Mouse (Mus musculus) left cerebral cortex, adult 9 months (tissue): ENCODE measurements around the gene Mum1.

Source experiments
- DNase-seq, 2 experiments: peaks; one replicate each; pipeline ENCODE4 v3.0.0; 2022; ENCODE audit warnings: low spot score in 2 of 2

Gene Mum1

GRCm38 (mm10) chr10:80226416-80227165 is at the start of gene Mum1:
TSS of gene Mum1 (plus strand) at chr10:80226434.
- peak; percentile 98 to 99 for DNase-seq

GRCm38 (mm10) chr10:80177441-80178279 is 48.6 kb upstream of the Mum1 start:
- DNase-seq: no peak

GRCm38 (mm10) chr10:80179068-80180051 is 46.9 kb upstream of the Mum1 start, which contains the start of gene Efna2:
TSS of gene Efna2 (plus strand) at chr10:80179482.
- peak in 1 of 2 experiments; percentile 23 for DNase-seq

- DNase-seq: no peak
Measured at GRCm38 (mm10) chr10:80180288-80180687, 45.9 kb upstream of the Mum1 start.

GRCm38 (mm10) chr10:80180823-80181222 is 45.4 kb upstream of the Mum1 start:
- no peak for DNase-seq

- DNase-seq: no peak
Measured at GRCm38 (mm10) chr10:80182547-80182946, 43.7 kb upstream of the Mum1 start.

GRCm38 (mm10) chr10:80186649-80187048 is 39.6 kb upstream of the Mum1 start:
- no peak for DNase-seq

- no peak for DNase-seq
Measured at GRCm38 (mm10) chr10:80187739-80188138, 38.5 kb upstream of the Mum1 start.

GRCm38 (mm10) chr10:80188453-80189024 is 37.7 kb upstream of the Mum1 start:
- DNase-seq: no peak

- DNase-seq: no peak
Measured at GRCm38 (mm10) chr10:80189999-80190398, 36.2 kb upstream of the Mum1 start.

- no peak for DNase-seq
Measured at GRCm38 (mm10) chr10:80190491-80191051, 35.7 kb upstream of the Mum1 start.

- no peak for DNase-seq
Measured at GRCm38 (mm10) chr10:80193976-80194375, 32.3 kb upstream of the Mum1 start.

GRCm38 (mm10) chr10:80194441-80194840 is 31.8 kb upstream of the Mum1 start:
- no peak for DNase-seq

- DNase-seq: no peak
Measured at GRCm38 (mm10) chr10:80196167-80196566, 30.1 kb upstream of the Mum1 start.

- no peak for DNase-seq
Measured at GRCm38 (mm10) chr10:80196778-80197581, 29.3 kb upstream of the Mum1 start.

- DNase-seq: peak in 1 of 2 experiments; percentile 85
Measured at GRCm38 (mm10) chr10:80199440-80200008, 26.7 kb upstream of the Mum1 start.

GRCm38 (mm10) chr10:80200485-80200884 is 25.7 kb upstream of the Mum1 start:
- no peak for DNase-seq

GRCm38 (mm10) chr10:80204055-80204454 is 22.2 kb upstream of the Mum1 start:
- DNase-seq: no peak

- no peak for DNase-seq
Measured at GRCm38 (mm10) chr10:80207201-80207600, 19.0 kb upstream of the Mum1 start.

GRCm38 (mm10) chr10:80207676-80208075 is 18.6 kb upstream of the Mum1 start:
- DNase-seq: no peak
